Mouse (Mus musculus) intestine, embryonic 14.5 days (tissue): Measurements from ENCODE around the gene Tuba1c. TPM values are rescaled to one million over a fixed set of nuclear protein-coding genes. Genes with fewer than 3 reads are reported as not detected.

Experiments used
- ATAC-seq: fragments of 200-750 bp; cut with Nextera tagmentation; replicated peaks from 2 replicates; pipeline ENCODE4 v1.8.0; 2017; ENCODE audit warnings: low read depth, moderate number of reproducible peaks, moderate TSS enrichment, moderate library complexity; ENCODE audit not compliant: low FRiP score, low TSS enrichment
- DNase-seq: peaks from one replicate; pipeline ENCODE4 v3.0.0-alpha.2; 2018; ENCODE audit warnings: low spot score
- H3K27ac ChIP-seq: fragments of 300-500 bp; sonication (generic); 2 replicates; pipeline ENCODE4 v1.5.1; 2014; ENCODE audit warnings: low read depth, mild to moderate bottlenecking, control low read depth
- H3K27me3 ChIP-seq: fragments of 300-500 bp; sonication (generic); replicated peaks from 2 replicates; pipeline ENCODE4 v1.6.1; 2014; ENCODE audit warnings: low read length, control low read depth; ENCODE audit not compliant: control insufficient read depth, insufficient read depth
- H3K36me3 ChIP-seq: fragments of 300-500 bp; sonication (generic); 2 replicates; pipeline ENCODE4 v1.6.1; 2014; ENCODE audit warnings: low read length, control low read depth; ENCODE audit not compliant: control insufficient read depth, insufficient read depth
- H3K4me1 ChIP-seq: fragments of 300-500 bp; sonication (generic); replicated peaks from 2 replicates; pipeline ENCODE4 v1.6.1; 2014; ENCODE audit warnings: low read length, control low read depth, mixed read lengths; ENCODE audit not compliant: control insufficient read depth, insufficient read depth
- H3K4me2 ChIP-seq: fragments of 300-500 bp; sonication (generic); 2 replicates; pipeline ENCODE4 v1.6.1; 2014; ENCODE audit warnings: low read length
- H3K4me3 ChIP-seq: fragments of 300-500 bp; sonication (generic); 2 replicates; pipeline ENCODE4 v1.5.1; 2014; ENCODE audit warnings: low read depth, low read length, control low read depth, mixed read lengths
- H3K9ac ChIP-seq: fragments of 300-500 bp; sonication (generic); 2 replicates; pipeline ENCODE4 v1.6.1; 2014; ENCODE audit warnings: mild to moderate bottlenecking, low read length
- H3K9me3 ChIP-seq: fragments of 300-500 bp; sonication (generic); 2 replicates; pipeline ENCODE4 v1.6.1; 2016; ENCODE audit warnings: low read length, control low read depth; ENCODE audit not compliant: control insufficient read depth
- WGBS: fragments of 180-500 bp; shearing (Covaris S2); extraction: QIAGEN DNeasy Blood & Tissue Kit; methylation state at CpG from one replicate; pipeline ENCODE4 v1.1.7; 2014; 5-methylcytosine and 5-hydroxymethylcytosine counted together
- polyA plus RNA-seq: library from polyadenylated mRNA; unstranded; fragments of >200 nt; fragmentation: Nextera tagmentation; extraction: Ambion mirVana; gene quantifications from 2 replicates; pipeline ENCODE4 v1.2.1, GENCODE M21; 2014

Gene Tuba1c
- polyA plus RNA-seq, 1 experiment from 2014 or later, result 276 TPM

DNA sequence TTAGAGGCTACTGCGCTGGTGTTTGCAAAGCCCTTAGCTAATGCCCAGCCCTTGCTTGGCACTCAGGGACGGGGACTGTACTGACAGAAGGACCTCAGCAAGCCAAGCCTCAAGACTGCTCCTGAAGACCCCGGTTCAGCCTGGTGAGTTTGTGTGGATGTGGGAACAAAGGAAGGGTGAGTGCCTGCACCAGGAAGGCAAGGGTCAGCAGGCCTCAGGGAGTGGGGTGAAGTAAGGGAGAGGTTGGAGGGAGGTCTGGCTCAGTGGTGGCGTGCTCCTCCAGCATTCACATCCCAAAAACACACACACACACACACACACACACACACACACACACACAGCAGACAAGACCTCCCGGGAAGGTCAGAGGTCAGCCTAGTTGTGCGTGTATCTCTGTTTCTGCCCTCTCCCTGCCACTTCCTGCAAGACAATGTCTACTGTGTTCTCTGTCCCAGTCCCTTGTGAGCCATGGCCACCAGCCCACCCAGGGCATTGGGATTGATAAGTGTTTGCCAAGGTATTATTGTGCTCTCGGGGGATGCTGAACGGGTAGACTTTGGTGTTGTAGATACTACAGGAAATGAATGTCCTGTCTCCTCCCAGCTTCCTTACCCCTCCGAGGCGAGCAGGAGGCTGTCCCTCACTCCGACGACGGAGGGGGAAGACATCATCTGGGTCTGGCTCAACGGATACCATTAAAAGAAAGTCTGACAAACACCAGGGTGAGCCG, 48.7 kb downstream of the Tuba1c start:
- peaks cover 41% of the 10 kb centered on the region for H3K36me3 ChIP-seq
- DNase-seq, result no peak

DNA sequence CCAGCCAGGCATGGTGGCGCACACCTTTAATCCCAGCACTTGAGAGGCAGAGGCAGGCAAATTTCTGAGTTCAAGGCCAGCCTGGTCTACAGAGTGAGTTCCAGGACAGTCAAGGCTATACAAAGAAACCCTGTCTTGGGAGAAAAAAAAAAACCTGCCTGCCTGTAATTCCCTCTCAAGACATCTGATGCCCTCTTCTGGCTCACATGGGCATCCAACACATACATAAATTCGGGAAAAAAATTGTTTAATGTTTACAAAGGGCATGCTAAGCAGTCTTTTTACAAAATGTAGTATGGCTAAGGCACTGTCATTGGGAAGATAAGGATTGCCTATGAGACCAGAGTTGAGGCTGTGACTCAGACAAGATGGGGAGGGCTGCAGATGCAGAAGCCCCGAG, 50.1 kb downstream of the Tuba1c start:
- no peak overlapping the region for H3K27ac ChIP-seq
- DNase-seq, result no peak

More for the DNA sequence above, 48.7 kb downstream of the Tuba1c start:
- Histone ChIP-seq H3K4me3 (no peak overlapping the region), H3K4me2 (no peak overlapping the region), H3K4me1 (peaks cover 12% of the 10 kb centered on the region), H3K27me3 (0 out of 2 replicates have a peak, but pooled peaks cover 3% of the 10 kb centered on the region), H3K9me3 (no peaks in the 10 kb centered on the region), H3K9ac (no peak overlapping the region), H3K27ac (no peak overlapping the region)
- 71% methylated on average over 15 of the region's 15 CpGs for WGBS
- no peak for ATAC-seq

DNA sequence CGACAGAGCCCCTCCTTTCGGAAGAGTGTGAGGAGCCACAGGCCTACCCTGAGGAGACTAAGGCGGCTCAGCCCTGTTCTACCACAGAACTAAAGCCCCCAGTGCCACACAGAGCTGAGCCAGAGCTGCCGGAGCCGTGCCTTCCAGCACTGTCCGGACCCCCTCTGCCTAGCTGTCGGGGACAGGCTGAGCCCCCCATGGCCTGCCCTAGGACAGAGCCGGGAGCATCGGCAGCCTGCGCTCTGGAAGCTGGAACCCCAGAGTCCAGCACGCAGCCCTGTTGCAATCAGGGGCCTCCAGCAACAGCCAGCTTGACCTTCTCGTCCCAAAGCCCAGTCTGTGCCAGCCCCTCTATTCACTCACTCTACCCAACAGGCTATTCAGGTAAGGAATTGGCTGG, 52.6 kb downstream of the Tuba1c start:
- Histone ChIP-seq H3K9me3 (no peaks in the 10 kb centered on the region), H3K4me1 (peaks cover 8% of the 10 kb centered on the region), H3K9ac (no peak overlapping the region), H3K4me2 (no peak overlapping the region), H3K4me3 (no peak overlapping the region), H3K27me3 (peaks cover 43% of the 10 kb centered on the region), H3K27ac (no peak overlapping the region), H3K36me3 (peaks cover 43% of the 10 kb centered on the region)
- no peak for DNase-seq
- no peak for ATAC-seq
- 96% methylated on average over 12 of the region's 12 CpGs for WGBS

More for the DNA sequence above, 50.1 kb downstream of the Tuba1c start:
- Histone ChIP-seq H3K9ac (no peak overlapping the region), H3K9me3 (no peaks in the 10 kb centered on the region), H3K27me3 (peaks cover 18% of the 10 kb centered on the region), H3K4me3 (no peak overlapping the region), H3K36me3 (peaks cover 43% of the 10 kb centered on the region), H3K4me1 (peaks cover 16% of the 10 kb centered on the region), H3K4me2 (no peak overlapping the region)
- ATAC-seq, result no peak
- WGBS, result 83% methylated on average over 3 of the region's 3 CpGs

DNA sequence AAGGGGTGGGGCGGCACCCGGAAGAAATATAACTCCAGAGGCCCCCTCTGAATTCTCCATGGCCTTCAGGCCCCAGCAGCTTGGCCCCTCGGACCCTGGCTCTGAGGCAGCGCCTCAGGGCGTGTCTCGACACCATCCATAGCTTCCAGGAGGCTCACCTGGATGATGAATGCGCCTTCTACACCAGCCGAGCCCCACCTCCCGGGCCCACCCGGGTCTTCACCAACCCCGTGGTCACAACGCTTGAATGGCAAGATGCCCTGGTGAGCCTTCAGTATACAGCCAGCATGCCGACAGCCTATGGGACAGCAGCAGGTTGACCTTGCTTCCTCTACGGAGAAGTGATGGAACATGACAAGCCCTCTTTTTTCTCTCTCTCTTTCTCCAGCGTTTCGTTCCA, 53.1 kb downstream of the Tuba1c start:
- 88% methylated on average over 16 of the region's 16 CpGs for WGBS
- Histone ChIP-seq H3K27me3 (peaks cover 48% of the 10 kb centered on the region), H3K4me1 (peaks cover 8% of the 10 kb centered on the region), H3K4me3 (no peak overlapping the region), H3K9me3 (no peaks in the 10 kb centered on the region), H3K36me3 (peaks cover 38% of the 10 kb centered on the region), H3K27ac (no peak overlapping the region), H3K9ac (no peak overlapping the region), H3K4me2 (no peak overlapping the region)
- no peak for ATAC-seq
- DNase-seq, result no peak

DNA sequence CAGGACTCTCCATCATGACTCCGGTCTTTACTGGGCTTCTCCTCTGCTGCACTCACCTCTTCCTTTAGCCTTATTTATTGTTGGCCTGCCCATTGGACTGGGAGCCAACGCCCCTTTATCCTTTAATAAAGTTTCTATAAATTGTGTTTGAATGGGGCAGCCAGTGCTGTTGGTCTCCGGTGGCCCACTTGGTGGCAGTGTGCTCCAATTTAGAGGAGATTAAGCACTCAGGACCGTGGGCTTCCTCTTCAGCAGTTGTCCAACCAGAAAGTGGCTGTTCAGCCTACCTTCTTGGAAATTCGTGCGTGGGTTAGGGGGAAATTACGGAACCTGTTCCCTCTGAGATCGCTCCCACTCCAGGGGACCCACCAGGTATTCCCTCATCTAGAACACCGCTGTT, 53.6 kb downstream of the Tuba1c start:
- Histone ChIP-seq H3K4me3 (no peak overlapping the region), H3K4me1 (peaks cover 11% of the 10 kb centered on the region), H3K9me3 (no peaks in the 10 kb centered on the region), H3K27me3 (peaks cover 52% of the 10 kb centered on the region), H3K27ac (no peak overlapping the region), H3K36me3 (peaks cover 34% of the 10 kb centered on the region), H3K4me2 (0 out of 2 replicates have a peak overlapping the region, but pooled peaks have one; percentile 38), H3K9ac (no peak overlapping the region)
- 68% methylated on average over 9 of the region's 9 CpGs for WGBS
- ATAC-seq (no peak), DNase-seq (peak; percentile 75)

DNA sequence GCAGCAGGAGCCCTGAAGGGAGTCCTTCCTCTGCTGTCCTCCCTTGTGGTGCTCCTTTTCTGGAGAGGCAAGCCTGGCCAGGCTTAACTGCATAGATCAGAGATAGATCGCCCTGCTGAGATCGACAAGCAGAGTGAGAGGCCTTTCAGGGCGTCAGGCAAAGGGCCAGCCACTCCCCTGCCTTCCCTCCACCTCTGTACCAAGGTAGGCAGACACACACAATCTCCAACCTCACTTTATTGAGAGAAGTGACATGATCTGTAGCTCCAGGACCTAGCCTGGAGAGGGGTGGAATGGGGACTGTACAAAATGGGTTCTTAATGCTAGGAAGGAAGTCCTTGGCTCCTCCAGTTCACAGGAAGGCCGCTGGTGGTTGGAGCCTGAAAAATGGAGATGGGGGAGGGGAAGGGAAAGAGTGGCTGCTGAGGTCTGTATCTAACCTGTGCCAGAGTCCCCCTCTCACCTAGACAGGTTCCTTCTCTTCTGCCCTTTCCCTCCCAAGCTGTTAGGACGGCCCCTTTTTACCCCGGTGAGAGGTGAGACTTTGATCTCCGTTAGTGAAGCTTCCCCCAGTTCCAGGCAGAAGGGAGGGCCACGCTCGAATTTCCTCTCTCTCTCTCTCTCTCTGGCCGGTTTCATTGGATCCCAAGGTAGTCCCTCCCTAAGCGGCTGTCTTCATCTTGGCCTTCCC, 54.3 kb downstream of the Tuba1c start:
- ATAC-seq, result peak; percentile 52
- Histone ChIP-seq H3K9me3 (no peaks in the 10 kb centered on the region), H3K9ac (0 out of 2 replicates have a peak overlapping the region, but pooled peaks have one; percentile 25), H3K4me2 (peak overlapping the region; percentile 38), H3K4me3 (no peak overlapping the region), H3K27ac (no peak overlapping the region), H3K27me3 (peaks cover 60% of the 10 kb centered on the region), H3K36me3 (peaks cover 33% of the 10 kb centered on the region), H3K4me1 (peaks cover 17% of the 10 kb centered on the region)
- peak; percentile 71 for DNase-seq
- 11% methylated on average over 11 of the region's 11 CpGs for WGBS

DNA sequence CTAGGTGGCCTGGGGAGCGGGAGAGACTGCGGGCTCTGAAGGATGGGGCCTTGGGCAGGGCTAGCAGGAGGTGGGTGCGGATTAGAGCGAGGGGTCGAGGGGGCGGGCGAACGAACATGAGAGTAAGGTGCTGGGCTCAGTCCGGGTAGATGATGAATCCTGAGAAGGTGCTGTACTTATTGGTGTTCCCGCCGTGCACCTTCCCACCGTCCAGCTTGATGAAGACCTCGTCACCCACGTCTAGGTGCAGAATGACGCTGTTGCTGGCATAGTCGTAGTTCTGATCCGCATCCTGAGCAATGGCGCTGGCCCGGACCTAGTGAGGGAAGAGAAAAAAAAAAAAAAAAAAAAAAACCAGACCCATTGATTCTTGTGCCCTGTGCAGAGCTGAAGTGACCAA, 54.9 kb downstream of the Tuba1c start:
- peaks cover 33% of the 10 kb centered on the region for H3K36me3 ChIP-seq
- peak overlapping the region; percentile 38 for H3K4me2 ChIP-seq
- DNase-seq (no peak), ATAC-seq (peak; percentile 13; the same call in 1 of the 2 replicates)
- H3K4me1 ChIP-seq, result peaks cover 18% of the 10 kb centered on the region
- no peaks in the 10 kb centered on the region for H3K9me3 ChIP-seq
- no peak overlapping the region for H3K4me3 ChIP-seq
- H3K27me3 ChIP-seq, result peaks cover 66% of the 10 kb centered on the region
- H3K9ac ChIP-seq, result 0 out of 2 replicates have a peak overlapping the region, but pooled peaks have one; percentile 25
- no peak overlapping the region for H3K27ac ChIP-seq
- 15% methylated on average over 19 of the region's 19 CpGs for WGBS

DNA sequence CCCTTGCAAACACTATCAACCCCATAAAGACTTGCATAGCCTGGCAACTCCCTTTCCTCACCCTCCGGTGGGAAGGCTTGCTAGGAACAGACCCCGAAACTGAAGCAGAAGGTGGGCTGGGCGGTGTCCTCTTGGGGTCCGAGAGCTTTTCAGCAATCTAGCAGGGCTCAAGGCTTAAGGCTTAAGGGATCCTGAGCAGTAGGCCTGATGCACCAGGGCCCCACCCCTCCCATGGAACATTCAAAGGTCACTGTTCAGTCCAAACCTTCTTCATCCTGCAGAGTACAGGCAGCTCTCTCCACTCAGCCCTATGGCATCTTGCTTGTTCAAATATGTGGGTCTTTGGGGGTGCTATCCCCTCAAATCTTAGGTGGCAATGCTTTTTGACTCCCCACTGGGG, 56.3 kb downstream of the Tuba1c start:
- Histone ChIP-seq H3K27ac (no peak overlapping the region), H3K4me2 (no peak overlapping the region), H3K36me3 (peaks cover 22% of the 10 kb centered on the region), H3K4me1 (peaks cover 18% of the 10 kb centered on the region), H3K27me3 (peaks cover 80% of the 10 kb centered on the region), H3K9me3 (no peaks in the 10 kb centered on the region), H3K4me3 (no peak overlapping the region), H3K9ac (no peak overlapping the region)
- WGBS, result 73% methylated on average over 4 of the region's 4 CpGs
- no peak for DNase-seq
- no peak for ATAC-seq
